Mouse (Mus musculus) testis, adult 2 months (tissue): Measurements from ENCODE around the gene Irf2bp2. TPM values are rescaled to one million over a fixed set of nuclear protein-coding genes. Genes with fewer than 3 reads are reported as not detected.

Source experiments
- H3K27ac ChIP-seq: fragments of 200-500 bp; 2 replicates; pipeline ENCODE4 v1.5.1; 2012; ENCODE audit warnings: low read depth, low read length; ENCODE audit not compliant: control insufficient read depth, insufficient read depth
- H3K27me3 ChIP-seq: fragments of 200-500 bp; 2 replicates; pipeline ENCODE4 v1.6.1; 2012; ENCODE audit warnings: mild to moderate bottlenecking, low read length, moderate library complexity; ENCODE audit not compliant: control insufficient read depth, insufficient read depth
- H3K36me3 ChIP-seq: fragments of 200-500 bp; 2 replicates; pipeline ENCODE4 v1.6.1; 2012; ENCODE audit warnings: mild to moderate bottlenecking, low read length; ENCODE audit not compliant: control insufficient read depth, insufficient read depth
- H3K4me1 ChIP-seq: fragments of 200-500 bp; 2 replicates; pipeline ENCODE4 v1.6.1; 2012; ENCODE audit warnings: low read length; ENCODE audit not compliant: control insufficient read depth, insufficient read depth
- H3K4me3 ChIP-seq: fragments of 200-500 bp; 2 replicates; pipeline ENCODE4 v1.5.1; 2012; ENCODE audit warnings: low read depth, mild to moderate bottlenecking, low read length, moderate library complexity, mixed read lengths; ENCODE audit not compliant: control insufficient read depth
- CTCF ChIP-seq: fragments of 200-500 bp; IDR thresholded peaks from 2 replicates; pipeline ENCODE4 v1.5.1; 2012; ENCODE audit warnings: low read depth, mild to moderate bottlenecking, inconsistent platforms, low read length, moderate library complexity; ENCODE audit not compliant: control insufficient read depth, insufficient read depth, insufficient replicate concordance
- POLR2A ChIP-seq: fragments of 200-500 bp; IDR thresholded peaks from 2 replicates; pipeline ENCODE4 v1.6.1; 2012; ENCODE audit warnings: low read depth, mild to moderate bottlenecking, inconsistent platforms, low read length, moderate library complexity; ENCODE audit not compliant: control insufficient read depth
- polyA plus RNA-seq: library from polyadenylated mRNA; depleted of rRNA; stranded (reverse); fragments of >200 nt; gene quantifications from 2 replicates; pipeline ENCODE4 v1.2.3, GENCODE M21; 2012

The Irf2bp2 gene
- polyA plus RNA-seq, 1 experiment = 3.3 TPM

GRCm38 (mm10) chr8:126599297-126599696 lies 5.5 kb upstream of the Irf2bp2 start:
- Histone ChIP-seq H3K36me3 (no peaks in the 10 kb centered on the region), H3K27ac (no peak overlapping the region), H3K27me3 (no peaks in the 10 kb centered on the region), H3K4me1 (peaks cover 16% of the 10 kb centered on the region), H3K4me3 (no peak overlapping the region)
- TF ChIP-seq CTCF = no peak
- TF ChIP-seq POLR2A = no peak

GRCm38 (mm10) chr8:126598218-126598617 lies 4.4 kb upstream of the Irf2bp2 start:
- Histone ChIP-seq H3K4me1 (peaks cover 22% of the 10 kb centered on the region), H3K27ac (no peak overlapping the region), H3K27me3 (no peaks in the 10 kb centered on the region), H3K4me3 (no peak overlapping the region), H3K36me3 (no peaks in the 10 kb centered on the region)
- TF ChIP-seq POLR2A (no peak), CTCF (no peak)

GRCm38 (mm10) chr8:126596721-126597120 lies 2.9 kb upstream of the Irf2bp2 start:
- Histone ChIP-seq H3K27ac (no peak overlapping the region), H3K27me3 (no peaks in the 10 kb centered on the region), H3K4me1 (peaks cover 33% of the 10 kb centered on the region), H3K36me3 (no peaks in the 10 kb centered on the region), H3K4me3 (no peak overlapping the region)
- TF ChIP-seq POLR2A = no peak
- no peak for TF ChIP-seq CTCF

GRCm38 (mm10) chr8:126596097-126596634 lies 2.4 kb upstream of the Irf2bp2 start:
- TF ChIP-seq POLR2A (no peak), CTCF (no peak)
- no peak overlapping the region for H3K4me3 ChIP-seq
- no peaks in the 10 kb centered on the region for H3K27me3 ChIP-seq
- no peaks in the 10 kb centered on the region for H3K36me3 ChIP-seq
- H3K27ac ChIP-seq = peak overlapping the region; percentile 63; the same call in 1 of the 2 replicates
- H3K4me1 ChIP-seq = peaks cover 33% of the 10 kb centered on the region

- H3K27ac ChIP-seq = peak overlapping the region; percentile 95
- no peaks in the 10 kb centered on the region for H3K27me3 ChIP-seq
- no peaks in the 10 kb centered on the region for H3K36me3 ChIP-seq
- no peak overlapping the region; the same call in none of the 2 replicates for H3K4me3 ChIP-seq
- H3K4me1 ChIP-seq = peaks cover 33% of the 10 kb centered on the region
- TF ChIP-seq CTCF (no peak), POLR2A (no peak)
Observed at GRCm38 (mm10) chr8:126595204-126596061, 1.6 kb upstream of the Irf2bp2 start.

GRCm38 (mm10) chr8:126594481-126595000 lies 755 bp upstream of the Irf2bp2 start:
- Histone ChIP-seq H3K27me3 (no peaks in the 10 kb centered on the region), H3K27ac (peak overlapping the region; percentile 95), H3K36me3 (no peaks in the 10 kb centered on the region), H3K4me1 (peaks cover 33% of the 10 kb centered on the region), H3K4me3 (peak overlapping the region; percentile 74)
- TF ChIP-seq POLR2A (peak; percentile 80), CTCF (peak; percentile 22; the same call in 1 of the 2 replicates)
